Comparison of ENCODE assay signal across 15 mouse cellular contexts in genomic region chr14:36583338-36584064, GRCm38 (mm10).
DNase-seq lines count a peak whose midpoint lies in the region; ATAC-seq and TF ChIP-seq lines count a peak whose summit lies in the region.
"Had no signal": no experiment of that assay in that cellular context is flagged by ENCODE, and none has a peak within 500 bp of the region (broad histone marks: within the 10 kb centered on the region; RNA-seq: fewer than 3 reads in every experiment).

No protein-coding gene starts in this region.

- H3K27ac ChIP-seq in layer of hippocampus, adult 2 months = peak overlapping the region; percentile 52; the same call in 1 of the 2 replicates
- H3K27ac ChIP-seq: limb, embryonic 15.5 days had no signal

- no peak overlapping the region for H3K4me3 ChIP-seq in layer of hippocampus, adult 2 months
- H3K4me3 ChIP-seq: limb, embryonic 15.5 days; megakaryocyte, embryonic 14.5 days had no signal

- no peak for DNase-seq in frontal cortex, postnatal 10 days (ENCODE audit: low spot score in 2 of 2)
- DNase-seq in right cerebral cortex, adult 18-20 months = peak; percentile 18
- DNase-seq in right cerebral cortex, postnatal 14 days = no peak
- DNase-seq in layer of hippocampus, adult 2 months (ENCODE audit: low spot score in 2 of 2) = peak; percentile 33 to 59
- DNase-seq in adrenal gland, postnatal 36 days = no peak
- no peak for DNase-seq in ovary, postnatal 10 days (ENCODE audit: low spot score)
- DNase-seq: adrenal gland, postnatal 25 days; cerebellum, adult 8-10 months; gastrocnemius, postnatal 25 days; kidney, adult 11 months; thymus, adult 18-20 months had no signal

- TF ChIP-seq CTCF in layer of hippocampus, adult 2 months (conservative IDR thresholded peaks at IDR 0.05) = no peak

- ATAC-seq in frontal cortex, adult (ENCODE audit: low TSS enrichment) = peak; percentile 73; the same call in 1 of the 2 replicates
- no peak for ATAC-seq in megakaryocyte-erythroid progenitor cell, adult 5-6 weeks (replicated peaks; ENCODE audit: low FRiP score, low TSS enrichment, poor library complexity, severe bottlenecking)

Comparison
In these comparisons a context has a peak if more than half of its experiments do, and no peak if none do; other contexts are left out.
1. DNase-seq: peak in right cerebral cortex, adult 18-20 months (single experiment) and layer of hippocampus, adult 2 months (2 of 2); none in frontal cortex, postnatal 10 days (0 of 2), right cerebral cortex, postnatal 14 days (single experiment), adrenal gland, postnatal 36 days (0 of 2) and ovary, postnatal 10 days (single experiment).